In genomic region chr9:26913150-26913549, GRCm38 (mm10) we compare ENCODE assay signal across 35 mouse cellular contexts. TPM values are rescaled to one million over a fixed set of nuclear protein-coding genes. Genes with fewer than 3 reads are reported as not detected.
A peak's percentile ranks its signal among the peaks of the same experiment; 100 is the strongest.
DNase-seq lines count a peak whose midpoint lies in the region; ATAC-seq lines count a peak whose summit lies in the region.
"Had no signal": no experiment of that assay in that cellular context is flagged by ENCODE, and none has a peak within 500 bp of the region (broad histone marks: within the 10 kb centered on the region; RNA-seq: fewer than 3 reads in every experiment).

No protein-coding gene starts in this region.

- no peaks in the 10 kb centered on the region for H3K36me3 ChIP-seq in heart, embryonic 14.5 days (ENCODE audit: control insufficient read depth, insufficient read depth, low read length)
- H3K36me3 ChIP-seq in hindbrain, embryonic 15.5 days, result no peaks in the 10 kb centered on the region
- no peaks in the 10 kb centered on the region for H3K36me3 ChIP-seq in hindbrain, embryonic 14.5 days (replicated peaks; ENCODE audit: control insufficient read depth, insufficient read depth)
- H3K36me3 ChIP-seq: embryonic facial prominence, embryonic 13.5 days; limb, embryonic 10.5 days; liver, embryonic 15.5 days; lung, embryonic 15.5 days; stomach, embryonic 15.5 days had no signal

- H3K4me3 ChIP-seq in heart, embryonic 14.5 days (ENCODE audit: control insufficient read depth in 1 of 2, insufficient read depth in 1 of 2, low read depth in 1 of 2, low read length in 2 of 2), result no peak overlapping the region
- H3K4me3 ChIP-seq in hindbrain, embryonic 15.5 days, result no peak overlapping the region
- H3K4me3 ChIP-seq in hindbrain, embryonic 14.5 days (replicated peaks; ENCODE audit: low read length), result no peak overlapping the region
- H3K4me3 ChIP-seq: embryonic facial prominence, embryonic 13.5 days; erythroblast, embryonic 14.5 days; left cerebral cortex, adult 2 months; limb, embryonic 10.5 days; liver, embryonic 15.5 days; lung, embryonic 15.5 days; megakaryocyte, embryonic 14.5 days; stomach, embryonic 15.5 days had no signal

- peak; percentile 10 to 28 for DNase-seq in cerebellum, postnatal 14 days
- no peak for DNase-seq in cerebellum, adult 8-10 months
- no peak for DNase-seq in heart, adult 9 months (ENCODE audit: low spot score in 2 of 2)
- no peak for DNase-seq in hindbrain, embryonic 14.5 days (ENCODE audit: low spot score)
- DNase-seq in Muller cell, postnatal 12 days (ENCODE audit: inconsistent ontology term), result peak; percentile 87
- no peak for DNase-seq in urinary bladder, adult 2 months (ENCODE audit: low spot score)
- DNase-seq: adrenal gland, postnatal 25 days; cerebellum, adult 11-12 months; cerebellum, postnatal 36 days; embryo, embryonic 11 days; gastrocnemius, postnatal 25 days; heart, postnatal 14 days; kidney, adult 18-20 months; layer of hippocampus, adult 9-11 months; liver; lung, postnatal 36 days; midbrain, embryonic 14.5 days; right cerebral cortex, adult 18-20 months; right cerebral cortex, postnatal 4 days; thymus, adult 18-20 months; thymus, postnatal 36 days had no signal

- H3K27me3 ChIP-seq in heart, embryonic 14.5 days (ENCODE audit: control insufficient read depth, insufficient read depth, low read length), result no peaks in the 10 kb centered on the region
- H3K27me3 ChIP-seq in hindbrain, embryonic 15.5 days, result no peaks in the 10 kb centered on the region
- no peaks in the 10 kb centered on the region for H3K27me3 ChIP-seq in hindbrain, embryonic 14.5 days (ENCODE audit: control insufficient read depth, insufficient read depth, low read length)
- H3K27me3 ChIP-seq: embryonic facial prominence, embryonic 13.5 days; liver, embryonic 15.5 days; lung, embryonic 15.5 days; megakaryocyte, embryonic 14.5 days; stomach, embryonic 15.5 days had no signal

- peak; percentile 79 for ATAC-seq in heart, embryonic 14.5 days (ENCODE audit: insufficient number of reproducible peaks, insufficient read depth, low FRiP score, low read depth)
- peak; percentile 68; the same call in 1 of the 2 replicates for ATAC-seq in hindbrain, embryonic 15.5 days (ENCODE audit: low FRiP score, low read depth)
- no peak; the same call in 1 of the 2 replicates for ATAC-seq in hindbrain, embryonic 14.5 days (ENCODE audit: low FRiP score)
- ATAC-seq: inflammation-experienced regulatory T-cells, adult 6 months had no signal

- H3K9ac ChIP-seq in heart, embryonic 14.5 days (ENCODE audit: low read length), result no peak overlapping the region
- no peak overlapping the region for H3K9ac ChIP-seq in hindbrain, embryonic 15.5 days
- no peak overlapping the region for H3K9ac ChIP-seq in hindbrain, embryonic 14.5 days
- H3K9ac ChIP-seq: embryonic facial prominence, embryonic 13.5 days; liver, embryonic 15.5 days; lung, embryonic 15.5 days; stomach, embryonic 15.5 days had no signal

- WGBS in heart, embryonic 14.5 days, result 18% methylated on average over 4 of the region's 4 CpGs
- 74% methylated on average over 4 of the region's 4 CpGs for WGBS in hindbrain, embryonic 15.5 days
- WGBS in hindbrain, embryonic 14.5 days, result 63% methylated on average over 4 of the region's 4 CpGs

- H3K4me2 ChIP-seq in heart, embryonic 14.5 days (ENCODE audit: low read length), result peak overlapping the region; percentile 7; the same call in 1 of the 2 replicates
- no peak overlapping the region for H3K4me2 ChIP-seq in hindbrain, embryonic 15.5 days
- no peak overlapping the region for H3K4me2 ChIP-seq in hindbrain, embryonic 14.5 days (replicated peaks)
- H3K4me2 ChIP-seq: embryonic facial prominence, embryonic 13.5 days; liver, embryonic 15.5 days; lung, embryonic 15.5 days; stomach, embryonic 15.5 days had no signal

- H3K4me1 ChIP-seq in heart, embryonic 14.5 days (ENCODE audit: control insufficient read depth in 2 of 2, insufficient read depth in 2 of 2, low read length in 2 of 2), result peaks cover 2 to 8% of the 10 kb centered on the region in 2 experiments; a peak in 2 of 4 replicates
- no peaks in the 10 kb centered on the region for H3K4me1 ChIP-seq in hindbrain, embryonic 15.5 days (replicated peaks)
- H3K4me1 ChIP-seq in hindbrain, embryonic 14.5 days (replicated peaks; ENCODE audit: control insufficient read depth, insufficient read depth, low read length), result no peaks in the 10 kb centered on the region
- H3K4me1 ChIP-seq: embryonic facial prominence, embryonic 13.5 days; limb, embryonic 10.5 days; liver, embryonic 15.5 days; lung, embryonic 15.5 days; megakaryocyte, embryonic 14.5 days; stomach, embryonic 15.5 days had no signal

- H3K27ac ChIP-seq in heart, embryonic 14.5 days (replicated peaks in 1 of 2; ENCODE audit: control insufficient read depth in 1 of 2, insufficient read depth in 1 of 2, low read depth in 2 of 2, low read length in 2 of 2), result peak overlapping the region; percentile 14 to 71; a peak in 3 of 4 replicates
- H3K27ac ChIP-seq in hindbrain, embryonic 15.5 days (replicated peaks), result no peak overlapping the region
- no peak overlapping the region for H3K27ac ChIP-seq in hindbrain, embryonic 14.5 days
- H3K27ac ChIP-seq: embryonic facial prominence, embryonic 13.5 days; left cerebral cortex, adult 2 months; limb, embryonic 10.5 days; liver, embryonic 15.5 days; lung, embryonic 15.5 days; stomach, embryonic 15.5 days had no signal

- no peaks in the 10 kb centered on the region for H3K9me3 ChIP-seq in heart, embryonic 14.5 days (ENCODE audit: control insufficient read depth, low read length)
- no peaks in the 10 kb centered on the region for H3K9me3 ChIP-seq in hindbrain, embryonic 15.5 days
- H3K9me3 ChIP-seq in hindbrain, embryonic 14.5 days (ENCODE audit: control insufficient read depth, low read length), result no peaks in the 10 kb centered on the region
- H3K9me3 ChIP-seq: embryonic facial prominence, embryonic 13.5 days; limb, embryonic 10.5 days; liver, embryonic 15.5 days; lung, embryonic 15.5 days; megakaryocyte, embryonic 14.5 days; stomach, embryonic 15.5 days had no signal

RNA-seq across cellular contexts. Expression of gene Gm1110, which starts 9.8 kb away (rescaled TPM):
- not detected in 2 replicates for polyA plus RNA-seq in heart, embryonic 14.5 days (2014; fragmentation: Nextera tagmentation; extraction: Ambion mirVana)
- polyA plus RNA-seq in hindbrain, embryonic 15.5 days (2015; fragmentation: Nextera tagmentation; extraction: Ambion mirVana), result 0.16 and 0.47 TPM in 2 replicates
- polyA plus RNA-seq in hindbrain, embryonic 14.5 days (2014; fragmentation: Nextera tagmentation; extraction: Ambion mirVana), result 0.63 and 1.0 TPM in 2 replicates
- polyA plus RNA-seq in urinary bladder, adult 2 months (2012; rRNA removed), result 0.13 and 0.21 TPM in 2 replicates
- polyA plus RNA-seq: embryonic facial prominence, embryonic 13.5 days; erythroblast, embryonic 14.5 days; kidney, embryonic 16.5 days; limb, embryonic 10.5 days; liver, embryonic 15.5 days; lung, embryonic 15.5 days; midbrain, embryonic 14.5 days; neural tube, embryonic 14.5 days; stomach, embryonic 15.5 days had no signal

RNA-seq across cellular contexts. Expression of gene Glb1l3, which starts 52.5 kb away (rescaled TPM):
- polyA plus RNA-seq in heart, embryonic 14.5 days (2014; fragmentation: Nextera tagmentation; extraction: Ambion mirVana), result not detected in 2 replicates
- not detected in 2 replicates for polyA plus RNA-seq in hindbrain, embryonic 15.5 days (2015; fragmentation: Nextera tagmentation; extraction: Ambion mirVana)
- polyA plus RNA-seq in hindbrain, embryonic 14.5 days (2014; fragmentation: Nextera tagmentation; extraction: Ambion mirVana), result 0.21 TPM in 1 of 2 replicates, not detected in the other
- polyA plus RNA-seq in urinary bladder, adult 2 months (2012; rRNA removed), result 0.17 and 0.41 TPM in 2 replicates
- polyA plus RNA-seq: embryonic facial prominence, embryonic 13.5 days; erythroblast, embryonic 14.5 days; inflammation-experienced regulatory T-cells, adult 6 months; kidney, embryonic 16.5 days; large intestine, adult 2 months; limb, embryonic 10.5 days; liver, embryonic 15.5 days; midbrain, embryonic 14.5 days; neural tube, embryonic 14.5 days; stomach, embryonic 15.5 days had no signal

Comparison
In these comparisons a context has a peak if more than half of its experiments do, and no peak if none do; other contexts are left out.
1. DNase-seq: peak in cerebellum, postnatal 14 days (2 of 2) and Muller cell, postnatal 12 days (single experiment); none in cerebellum, adult 8-10 months (single experiment), heart, adult 9 months (0 of 2), hindbrain, embryonic 14.5 days (single experiment) and urinary bladder, adult 2 months (single experiment).
2. H3K27ac ChIP-seq: peak in heart, embryonic 14.5 days (2 of 2); none in hindbrain, embryonic 15.5 days (single experiment) and hindbrain, embryonic 14.5 days (single experiment).